Mouse (Mus musculus): ENCODE data around the gene Bptf.

DNA sequence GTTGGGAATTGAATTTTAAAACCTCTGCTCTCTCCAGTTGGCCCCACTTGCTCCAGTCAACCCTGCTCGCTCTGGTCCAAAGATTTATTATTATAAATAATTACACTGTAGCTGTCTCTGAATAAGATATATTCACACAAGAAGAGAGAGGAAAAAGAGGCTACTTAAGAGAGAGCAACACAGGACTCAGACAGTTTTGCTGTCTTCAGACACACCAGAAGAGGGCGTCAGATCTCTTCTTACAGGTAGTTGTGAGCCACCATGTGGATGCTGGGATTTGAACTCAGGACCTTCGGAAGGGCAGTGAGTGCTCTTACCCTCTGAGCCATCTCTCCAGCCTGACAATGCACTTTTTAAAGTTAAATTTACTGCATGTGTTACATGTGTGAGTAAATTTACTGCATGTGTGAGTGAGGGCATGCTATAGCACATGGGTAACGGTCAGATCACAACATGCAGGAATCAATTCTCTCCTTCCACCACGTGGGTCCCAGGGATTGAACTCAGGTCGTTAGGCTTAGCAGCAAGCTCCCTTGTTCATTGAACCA is 114.5 kb downstream of the Bptf start:
- no peak for TF ChIP-seq GATA1 (IDR thresholded peaks at IDR 0.05; ENCODE audit: borderline replicate concordance, low read length)
- TF ChIP-seq FLI1 (IDR thresholded peaks at IDR 0.05; ENCODE audit: low read length) = no peak
